Mouse (Mus musculus) layer of hippocampus, adult 11-12 months (tissue): ENCODE results near the gene Tmem251.

Source experiments
- DNase-seq: peaks from one replicate; pipeline ENCODE4 v3.0.0; 2022; ENCODE audit warnings: low spot score

Gene Tmem251

GRCm38 (mm10) chr12:102757055-102757688 lies 13.6 kb downstream of the Tmem251 start:
- DNase-seq, result no peak

DNA sequence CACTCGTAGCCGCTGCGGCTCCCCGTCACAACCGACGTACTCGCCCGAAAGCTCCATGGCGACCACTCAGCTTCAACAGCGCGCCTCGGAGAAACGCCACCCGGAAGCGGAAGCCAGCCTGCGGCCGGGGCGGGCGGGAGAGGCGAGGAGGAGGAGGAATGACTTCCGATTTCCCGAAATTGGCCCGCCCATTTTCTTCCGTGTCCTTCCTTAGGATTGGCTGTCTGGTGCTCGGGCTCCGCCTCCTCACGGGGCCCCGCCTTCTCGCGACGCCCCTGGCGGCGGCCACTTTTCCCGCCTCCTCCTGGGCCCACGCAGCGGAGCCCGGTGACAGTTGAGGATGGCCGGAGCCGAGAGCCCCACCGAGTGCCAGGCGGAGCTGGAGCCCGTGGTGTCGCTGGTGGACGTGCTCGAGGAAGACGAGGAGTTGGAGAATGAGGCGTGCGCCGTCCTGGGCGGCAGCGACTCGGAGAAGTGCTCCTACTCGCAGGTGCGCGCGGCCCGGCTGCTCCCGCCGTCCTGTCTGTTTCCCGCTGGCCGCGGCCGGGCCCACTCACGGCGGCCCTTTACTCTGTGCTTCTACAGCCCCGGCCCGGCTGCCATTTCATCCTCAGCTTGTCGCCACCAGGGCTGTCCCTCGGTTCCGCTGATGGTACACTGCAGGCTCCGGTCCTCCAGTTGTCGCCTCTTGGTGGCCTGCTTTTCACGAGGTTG lies 14.3 kb downstream of the Tmem251 start, which contains the start of the genes Gm28051, Gon7 and Ubr7:
TSS of gene Gm28051 (minus strand) at position 77 of the 714 bp plus-strand sequence.
TSS of gene Gon7 (minus strand) at position 115 of the 714 bp plus-strand sequence.
TSS of gene Ubr7 (plus strand) at position 279 of the 714 bp plus-strand sequence.
- DNase-seq, result peak; percentile 96

DNA sequence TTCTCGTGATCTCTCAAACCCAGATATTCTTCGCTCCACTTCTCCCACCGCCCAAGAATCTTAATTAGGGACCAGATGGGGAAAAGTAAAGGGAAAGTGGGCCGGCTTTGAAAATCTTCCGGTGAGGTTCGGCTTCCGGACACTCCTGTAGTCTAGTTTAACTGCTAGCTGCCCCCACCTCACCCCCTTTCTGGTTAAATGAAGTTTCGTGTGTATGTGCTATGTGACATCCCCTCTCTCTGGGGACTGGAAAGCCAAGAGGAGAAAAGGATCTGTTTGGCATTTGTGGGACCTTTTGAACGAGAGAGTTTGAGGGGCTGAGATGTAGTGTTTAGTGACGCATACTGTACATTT lies 14.8 kb downstream of the Tmem251 start, which contains the start of gene Gm20604:
TSS of gene Gm20604 (minus strand) at position 270 of the 354 bp plus-strand sequence.
- DNase-seq, result no peak

- DNase-seq, result no peak
Observed at GRCm38 (mm10) chr12:102758936-102759335, 15.4 kb downstream of the Tmem251 start.

DNA sequence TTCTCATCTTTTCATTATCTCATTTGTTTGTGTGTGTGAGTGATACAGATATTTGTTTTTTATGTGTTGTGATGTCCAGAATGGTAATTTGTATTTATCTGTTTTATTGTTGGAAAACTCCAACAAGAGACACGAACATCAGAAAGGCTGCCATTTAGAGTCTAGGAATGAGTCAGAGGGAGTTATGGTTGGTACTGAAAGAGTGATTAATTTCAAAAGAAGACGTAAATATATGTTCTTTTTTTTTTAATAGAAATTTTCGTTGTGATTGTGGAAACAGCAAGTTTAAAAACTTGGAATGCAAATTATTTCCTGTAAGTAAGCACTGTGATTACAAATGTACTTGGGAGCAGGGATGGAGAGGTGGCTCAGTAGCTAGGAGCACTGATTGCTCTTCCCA lies 18.1 kb downstream of the Tmem251 start:
- no peak for DNase-seq

GRCm38 (mm10) chr12:102763696-102764095 lies 20.1 kb downstream of the Tmem251 start:
- no peak for DNase-seq

DNA sequence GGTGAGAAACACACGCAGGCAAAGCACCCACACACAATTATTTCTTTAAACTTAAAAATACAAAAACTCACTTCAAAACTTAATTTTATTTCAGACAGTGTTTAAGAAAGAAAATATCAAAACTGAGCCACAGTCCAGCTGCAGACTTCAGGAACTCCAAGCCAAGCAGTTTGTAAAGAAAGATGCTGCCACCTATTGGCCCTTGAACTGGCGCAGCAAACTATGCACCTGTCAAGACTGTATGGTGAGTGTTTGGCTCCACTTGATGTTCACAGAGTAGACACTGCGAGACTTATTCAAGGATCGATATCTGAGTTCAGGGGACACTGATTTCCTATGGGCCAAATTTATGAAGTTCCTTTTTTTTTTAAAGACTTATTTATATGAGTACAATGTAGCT lies 25.4 kb downstream of the Tmem251 start:
- no peak for DNase-seq

- no peak for DNase-seq
Observed at GRCm38 (mm10) chr12:102771601-102772000, 28.0 kb downstream of the Tmem251 start.

- DNase-seq, result no peak
Observed at GRCm38 (mm10) chr12:102772676-102773075, 29.1 kb downstream of the Tmem251 start.

- DNase-seq, result no peak
Observed at GRCm38 (mm10) chr12:102776035-102776434, 32.5 kb downstream of the Tmem251 start.

DNA sequence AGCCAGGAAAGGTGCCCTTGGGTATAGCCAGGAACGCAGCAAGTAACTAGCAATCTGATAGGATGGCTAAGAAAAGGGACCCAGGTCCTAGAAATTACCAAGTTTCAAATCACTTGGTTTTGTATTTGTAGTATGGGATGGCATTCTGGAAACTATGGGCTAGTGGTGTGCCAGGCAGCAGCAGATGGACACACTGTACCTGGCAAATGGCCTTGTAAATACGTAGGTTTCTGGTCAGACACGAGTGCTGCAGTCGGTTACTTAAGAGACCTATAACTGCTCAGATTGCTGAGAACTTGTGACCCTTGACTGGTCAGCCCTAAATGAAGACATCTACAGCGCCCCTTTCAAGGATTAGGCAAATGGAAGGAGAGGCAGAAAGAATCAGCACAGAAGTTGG lies 34.6 kb downstream of the Tmem251 start:
- no peak for DNase-seq

- DNase-seq, result no peak
Observed at GRCm38 (mm10) chr12:102779452-102779851, 35.9 kb downstream of the Tmem251 start.

DNA sequence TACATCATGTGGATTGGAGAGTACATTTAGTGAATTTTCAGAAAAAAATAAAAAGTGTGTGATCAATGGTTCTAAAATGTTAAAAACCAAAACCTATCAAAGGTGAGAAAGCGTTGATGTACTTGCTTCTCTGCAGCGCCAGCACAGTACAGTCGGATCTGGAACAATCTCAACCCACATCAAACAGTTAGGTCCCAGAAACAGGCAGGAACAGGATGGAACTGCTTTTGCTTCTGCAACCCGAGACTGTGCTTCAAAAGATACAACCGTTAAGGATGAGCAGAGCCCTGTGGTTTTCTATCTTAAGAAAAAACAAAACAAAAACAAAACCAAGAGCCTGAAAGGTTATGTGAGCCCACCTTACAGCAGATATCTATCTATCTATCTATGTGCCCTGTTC lies 39.3 kb downstream of the Tmem251 start:
- no peak for DNase-seq

- no peak for DNase-seq
Observed at GRCm38 (mm10) chr12:102784899-102785592, 41.5 kb downstream of the Tmem251 start.

- DNase-seq, result peak; percentile 44
Observed at GRCm38 (mm10) chr12:102785593-102785985, 42.0 kb downstream of the Tmem251 start.

- no peak for DNase-seq
Observed at GRCm38 (mm10) chr12:102787927-102788326, 44.4 kb downstream of the Tmem251 start.
